Mouse (Mus musculus) mature B cell (primary cell): Measurements from ENCODE around the gene Snx29.
"Not testable (repeated sequence)": the region's sequence is repeated elsewhere in the genome, so short reads cannot be mapped to it uniquely, and the experiment has no call there.

Source experiments
- in situ Hi-C: fragments of 300-500 bp; cut with MboI; formaldehyde crosslinking; loops from 2 replicates; pipeline ENCODE4 v1.14.3; 2019

Gene Snx29

DNA sequence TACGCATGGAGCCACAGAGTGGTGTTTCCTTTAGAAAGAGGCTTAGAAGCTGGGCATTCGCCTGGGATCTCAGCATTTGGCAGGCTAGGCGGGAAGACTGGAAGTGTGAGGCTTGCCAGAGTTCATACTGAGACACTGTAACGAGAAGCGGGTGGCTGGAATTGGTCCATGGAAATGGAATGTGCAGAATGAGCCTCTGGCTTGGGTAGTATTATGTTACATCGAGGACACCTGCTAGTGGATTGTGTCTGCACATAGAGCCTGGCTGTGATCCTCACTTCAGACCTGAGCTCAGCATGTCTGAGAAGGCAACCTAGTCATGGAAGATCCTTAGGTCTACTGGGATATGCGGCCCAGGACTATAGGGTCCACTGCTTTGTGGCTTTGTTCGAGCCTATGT is 209.9 kb downstream of the Snx29 start:
- in situ Hi-C loops = no loop called here

DNA sequence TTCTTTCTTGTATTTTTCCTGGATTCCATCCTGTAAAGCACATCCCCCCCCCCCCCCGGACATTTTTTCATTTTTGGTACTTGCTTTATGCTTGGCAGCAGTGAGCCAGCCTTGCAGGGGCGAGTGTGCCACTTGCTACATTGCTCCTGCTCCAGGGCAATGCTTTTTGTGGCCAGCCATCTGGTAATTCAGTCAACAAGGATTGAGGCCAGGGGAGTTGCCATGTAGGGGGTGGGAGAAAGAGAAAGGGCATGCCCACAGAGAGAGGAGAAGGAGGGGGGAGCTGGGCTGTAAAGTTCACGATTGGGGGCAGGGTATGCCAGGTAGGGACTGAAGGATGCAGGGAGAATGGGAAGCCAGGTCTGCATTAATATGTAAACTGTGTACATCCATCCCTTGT is 210.7 kb downstream of the Snx29 start:
- in situ Hi-C loops = no loop called here

DNA sequence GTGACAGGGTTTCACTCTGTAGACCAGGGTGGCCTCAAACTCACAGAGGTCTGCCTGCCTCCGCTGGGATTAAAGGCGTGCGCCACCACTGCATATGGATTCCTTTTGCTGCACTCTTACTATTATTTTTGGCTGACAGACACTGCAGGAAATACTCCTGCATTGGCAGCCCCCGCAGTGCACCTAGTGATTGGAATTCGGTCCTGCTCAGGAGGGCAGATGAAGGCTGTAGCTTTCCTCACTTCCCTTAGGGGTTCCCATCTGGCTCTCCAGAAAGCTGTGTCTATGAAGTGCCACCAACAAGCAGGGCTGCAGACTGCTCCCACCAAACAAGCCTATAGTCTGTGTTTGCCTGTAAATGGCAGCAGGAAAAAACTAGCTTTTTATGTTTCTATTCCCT is 215.0 kb downstream of the Snx29 start:
- in situ Hi-C loops = no loop called here

DNA sequence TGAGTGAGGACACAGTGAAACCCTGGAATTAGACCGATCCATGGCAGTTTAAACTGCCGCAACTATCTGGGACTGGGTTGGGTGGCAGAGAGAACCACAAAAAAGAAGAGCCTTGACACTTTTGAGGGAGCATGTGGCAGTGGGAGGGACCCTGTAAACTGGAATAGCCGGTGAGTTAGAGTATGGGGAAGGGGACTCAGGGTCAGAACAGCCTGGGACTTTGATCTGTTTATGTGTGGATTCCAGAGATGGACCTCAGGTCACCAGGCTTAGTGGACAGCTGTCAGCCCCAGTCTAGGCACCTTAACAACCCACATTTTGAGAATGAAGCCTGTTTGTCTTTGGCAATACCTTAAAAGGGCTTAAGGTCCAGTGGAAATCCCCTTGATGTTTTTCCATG is 215.5 kb downstream of the Snx29 start:
- in situ Hi-C loops = no loop called here

DNA sequence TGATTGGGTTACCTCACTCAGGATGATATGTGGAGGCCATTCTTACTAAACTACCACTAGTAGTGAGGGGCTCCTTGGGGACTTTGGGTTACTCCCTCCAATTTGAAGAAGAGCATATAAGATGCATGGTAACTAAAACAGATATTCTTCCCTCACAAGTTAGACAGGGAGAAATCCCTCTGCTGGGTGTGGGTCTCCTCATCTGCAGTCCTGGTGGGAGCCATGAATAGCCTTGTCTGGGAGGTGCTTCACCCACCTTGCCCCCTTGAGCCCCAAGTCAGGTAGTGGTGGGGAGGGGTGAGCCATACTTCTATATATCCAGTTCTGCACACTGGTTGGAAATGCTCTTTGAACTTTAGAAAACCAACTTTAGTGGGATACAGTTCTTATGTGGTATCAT is 218.3 kb downstream of the Snx29 start:
- in situ Hi-C loops = no loop called here

DNA sequence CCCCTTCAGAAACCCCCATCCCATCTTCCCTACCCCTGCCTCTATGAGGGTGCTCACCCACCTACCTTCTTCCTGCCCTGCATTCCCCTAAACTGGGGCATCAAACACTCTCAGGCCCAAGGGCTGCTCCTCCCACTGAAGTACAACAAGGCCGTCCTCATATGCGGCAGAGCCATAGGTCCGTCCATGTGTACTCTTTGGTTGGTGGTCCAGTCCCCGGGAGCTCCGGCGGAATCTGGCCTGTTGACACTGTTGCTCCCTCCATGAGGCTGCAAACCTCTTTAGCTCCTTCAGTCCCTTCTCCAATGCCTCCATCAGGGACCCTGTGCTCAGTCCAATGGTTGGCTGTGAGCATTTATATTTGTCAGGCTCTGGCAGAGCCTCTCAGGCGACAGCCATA is 219.1 kb downstream of the Snx29 start:
- in situ Hi-C loops = no loop called here

DNA sequence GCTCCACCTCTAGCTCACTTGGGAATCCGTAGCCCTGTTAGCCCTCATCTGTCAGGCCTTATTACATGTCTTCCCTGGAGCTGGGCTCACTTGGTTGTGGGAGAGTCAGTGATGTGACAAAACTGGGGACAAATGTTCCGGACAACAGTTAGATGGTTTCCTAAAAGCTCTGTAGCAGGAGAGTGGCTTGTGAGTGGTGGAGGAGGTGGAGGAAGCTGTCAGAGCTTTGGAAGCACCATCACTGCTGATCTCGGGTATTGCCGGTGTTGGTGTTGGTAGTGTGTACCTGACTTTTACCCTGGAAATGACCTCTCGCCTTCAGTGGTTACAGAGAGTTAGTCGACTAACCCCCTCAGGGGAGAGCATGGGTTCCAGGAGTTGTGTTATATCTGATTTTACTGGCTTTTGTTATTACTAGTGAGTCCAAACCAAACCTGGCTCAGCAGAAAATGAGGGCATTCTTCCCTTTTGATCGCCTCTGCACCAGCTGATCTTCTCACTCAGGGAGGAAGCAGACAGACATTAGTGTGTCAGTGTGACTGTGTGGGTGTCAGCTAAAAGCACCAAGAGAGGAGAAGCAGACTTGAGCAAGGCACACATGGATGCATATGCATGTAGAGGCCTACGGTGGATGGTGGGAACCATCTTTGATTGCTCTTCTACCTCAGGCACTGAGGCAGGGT is 227.5 kb downstream of the Snx29 start:
- in situ Hi-C loops = no loop called here

DNA sequence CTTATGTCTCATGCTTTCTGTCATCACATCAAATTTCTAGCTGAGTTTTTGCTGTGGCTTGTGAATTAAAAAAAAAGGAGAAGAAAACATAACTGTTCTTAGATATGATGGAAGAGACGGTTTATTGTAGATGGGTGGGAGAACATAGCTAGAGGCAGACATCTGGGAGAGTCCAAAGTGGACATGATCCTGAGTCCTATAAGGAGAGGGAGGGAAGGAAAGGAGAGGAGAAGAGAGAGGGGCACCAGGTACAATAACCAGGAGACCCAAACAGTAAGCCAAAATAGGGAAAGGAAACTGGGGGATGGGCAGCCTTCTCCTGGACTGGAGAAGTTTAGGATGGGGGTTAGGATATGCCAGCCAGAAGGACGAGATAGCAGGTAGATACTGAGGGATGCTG is 239.0 kb downstream of the Snx29 start:
- in situ Hi-C loops = no loop called here

DNA sequence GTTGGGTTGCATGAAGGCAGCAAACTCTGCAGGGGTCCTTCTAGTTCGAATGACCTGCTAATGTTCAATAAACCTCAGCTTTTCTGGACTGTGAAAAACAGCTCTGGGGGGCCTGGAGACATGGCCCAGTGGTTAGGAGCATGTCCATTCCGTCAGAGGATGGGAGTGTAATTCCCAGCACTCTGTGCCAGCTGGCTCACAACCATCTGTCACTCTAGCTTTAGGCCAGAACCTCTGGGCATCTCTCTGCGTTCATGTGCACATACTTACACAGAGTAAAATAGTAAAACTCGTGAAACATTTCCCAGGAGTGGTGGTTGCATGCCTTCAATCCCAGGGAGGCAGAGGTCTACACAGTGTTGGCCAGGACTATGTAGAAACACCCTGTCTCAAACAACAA is 241.1 kb downstream of the Snx29 start:
- in situ Hi-C loops = no loop called here

DNA sequence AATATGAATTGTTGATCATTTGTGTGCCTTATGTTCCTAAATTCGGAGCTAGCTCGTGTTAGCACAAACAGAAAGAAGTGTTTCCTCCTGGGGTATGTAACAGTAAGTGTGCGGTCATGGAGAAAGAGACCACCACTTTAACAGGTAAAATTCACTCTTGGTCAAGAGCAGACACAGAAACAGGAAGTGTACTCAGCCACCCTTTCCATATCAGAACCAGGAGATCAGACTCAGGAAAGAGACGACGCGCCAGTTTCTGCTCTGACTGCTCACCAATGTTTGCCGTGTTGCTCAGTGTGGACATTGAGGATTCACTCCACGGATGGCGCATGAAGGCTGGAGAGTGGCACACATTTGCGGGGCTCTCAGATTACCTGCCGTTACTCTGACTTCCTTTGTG is 242.4 kb downstream of the Snx29 start:
- in situ Hi-C loops = no loop called here

DNA sequence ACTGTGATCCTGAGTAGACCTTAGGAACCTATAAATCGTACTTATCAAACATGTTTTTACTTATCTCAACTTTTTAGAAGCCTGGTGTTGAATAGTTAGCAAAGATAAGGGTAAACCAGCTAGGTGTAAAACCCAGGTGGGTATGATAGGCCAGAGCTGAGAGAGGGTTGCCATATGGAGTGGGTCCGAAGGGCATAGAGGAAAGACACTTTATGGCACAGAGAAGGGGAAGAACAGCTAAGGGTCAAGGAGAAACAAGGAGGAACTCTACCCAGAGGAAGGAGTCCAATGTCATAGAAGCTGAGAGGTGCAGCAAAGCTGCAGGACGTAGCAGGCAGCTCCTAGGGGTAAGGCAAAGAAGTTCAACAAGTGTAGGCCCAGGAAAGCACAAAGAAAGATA is 244.9 kb downstream of the Snx29 start:
- in situ Hi-C loops = no loop called here

DNA sequence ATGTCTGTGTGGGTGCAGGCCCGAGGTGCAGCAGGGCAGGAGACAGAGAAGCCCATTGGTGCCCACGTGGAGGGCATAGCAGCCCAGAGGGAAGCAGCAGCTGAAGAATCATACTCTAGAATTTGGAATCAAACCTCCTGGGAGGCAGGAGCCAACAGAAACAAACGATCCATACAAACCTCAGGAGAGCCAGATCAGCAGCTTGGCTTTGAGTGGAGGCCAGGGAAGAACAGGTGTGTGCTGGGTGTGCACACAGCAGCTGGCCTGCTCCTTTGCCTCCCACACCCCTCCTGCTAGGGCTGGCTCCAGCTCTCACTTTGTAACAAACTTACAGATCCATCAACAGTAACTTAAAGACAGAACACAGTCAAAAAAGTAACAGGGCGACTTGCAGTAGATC is 245.4 kb downstream of the Snx29 start:
- in situ Hi-C loops = no loop called here

DNA sequence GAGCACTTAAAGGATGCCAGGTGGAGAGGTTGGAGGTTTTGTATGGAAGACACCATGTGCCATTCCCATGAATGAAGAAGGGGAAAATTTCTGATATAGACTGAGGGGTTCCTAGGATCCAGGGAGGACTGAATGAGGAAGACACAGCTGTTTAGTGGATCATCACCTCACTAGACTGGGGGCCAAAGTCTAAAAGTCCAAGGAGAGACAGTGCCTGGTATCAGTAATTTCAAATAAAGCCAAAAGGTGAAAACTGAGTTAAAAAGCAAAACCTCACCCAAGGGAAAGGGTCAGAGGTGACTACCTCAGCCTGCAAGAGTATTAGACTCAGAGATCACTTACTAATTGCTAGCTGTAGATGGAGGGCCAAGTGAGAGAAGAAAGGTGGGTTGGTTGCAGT is 245.9 kb downstream of the Snx29 start:
- in situ Hi-C loops = no loop called here

DNA sequence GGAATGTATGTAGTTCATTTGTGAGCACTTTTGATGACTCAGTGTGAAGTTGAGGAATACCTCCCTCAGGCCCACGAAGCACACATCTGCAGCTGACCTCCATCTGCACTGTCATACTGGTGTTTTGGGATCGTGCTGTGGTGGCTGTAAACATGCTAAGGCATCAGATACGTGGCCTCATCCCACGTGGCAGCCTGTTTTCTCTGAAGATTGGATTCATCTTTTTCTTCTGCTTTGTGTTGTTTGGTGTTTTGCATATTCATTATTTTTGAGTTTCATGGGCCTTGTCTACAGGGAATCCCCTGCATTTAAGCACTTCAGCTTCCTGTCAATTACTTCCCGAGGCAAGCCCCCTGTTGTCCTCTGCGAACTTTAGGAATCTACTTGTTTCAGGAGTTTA is 246.4 kb downstream of the Snx29 start:
- in situ Hi-C loops = no loop called here

DNA sequence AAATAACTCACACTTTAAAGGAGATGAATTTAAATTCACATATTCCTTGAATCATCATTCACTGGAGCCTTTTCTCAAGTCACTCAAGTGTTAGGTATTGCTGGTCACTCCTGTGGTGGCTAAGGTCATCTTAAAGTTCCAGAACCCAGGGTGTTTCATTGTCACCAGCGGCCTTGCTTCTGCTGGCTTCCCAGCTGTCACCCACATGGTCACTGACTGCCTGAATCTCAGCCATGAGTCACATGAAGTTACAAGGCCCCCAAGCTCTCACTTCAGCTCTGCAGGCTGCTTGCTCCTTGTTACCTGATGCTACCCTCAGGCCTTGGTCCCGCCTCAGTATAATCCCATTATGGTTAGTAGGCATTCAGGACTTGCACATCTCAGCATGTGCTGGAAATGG is 247.4 kb downstream of the Snx29 start:
- in situ Hi-C loops = no loop called here

DNA sequence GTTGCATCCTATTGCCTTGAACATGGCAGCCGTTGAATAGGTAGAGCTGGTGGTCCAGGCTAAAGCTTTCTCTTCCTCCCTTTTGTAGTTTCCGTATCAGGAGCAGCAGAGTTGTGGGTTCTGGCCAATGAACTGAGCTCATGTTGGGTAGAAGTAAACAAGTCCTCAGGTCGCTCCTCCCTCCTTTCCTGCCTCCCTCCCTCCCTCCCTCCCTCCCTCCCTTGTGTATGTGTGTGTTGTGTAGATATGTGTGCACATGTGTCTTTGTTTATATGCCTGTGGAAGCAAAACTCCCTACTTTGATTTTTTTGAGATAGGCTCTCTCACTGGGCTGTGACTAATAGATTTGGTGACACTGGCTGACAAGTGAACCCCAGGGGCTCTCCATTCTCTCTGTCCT is 251.8 kb downstream of the Snx29 start:
- in situ Hi-C loops = no loop called here

DNA sequence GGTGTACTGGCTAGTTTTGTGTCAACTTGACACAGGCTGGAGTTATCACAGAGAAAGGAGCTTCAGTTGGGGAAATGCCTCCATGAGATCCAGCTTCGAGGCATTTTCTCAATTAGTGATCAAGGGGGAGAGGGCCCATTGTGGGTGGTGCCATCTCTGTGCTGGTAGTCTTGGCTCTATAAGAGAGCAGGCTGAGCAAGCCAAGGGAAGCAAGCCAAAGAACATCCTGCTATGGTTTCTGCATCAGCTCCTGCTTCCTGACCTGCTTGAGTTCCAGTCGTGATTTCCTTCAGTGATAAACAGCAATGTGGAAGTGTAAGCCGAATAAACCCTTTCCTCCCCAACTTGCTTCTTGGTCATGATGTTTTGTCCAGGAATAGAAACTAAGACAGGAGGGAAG is 253.0 kb downstream of the Snx29 start:
- in situ Hi-C loops = not testable (repeated sequence)

DNA sequence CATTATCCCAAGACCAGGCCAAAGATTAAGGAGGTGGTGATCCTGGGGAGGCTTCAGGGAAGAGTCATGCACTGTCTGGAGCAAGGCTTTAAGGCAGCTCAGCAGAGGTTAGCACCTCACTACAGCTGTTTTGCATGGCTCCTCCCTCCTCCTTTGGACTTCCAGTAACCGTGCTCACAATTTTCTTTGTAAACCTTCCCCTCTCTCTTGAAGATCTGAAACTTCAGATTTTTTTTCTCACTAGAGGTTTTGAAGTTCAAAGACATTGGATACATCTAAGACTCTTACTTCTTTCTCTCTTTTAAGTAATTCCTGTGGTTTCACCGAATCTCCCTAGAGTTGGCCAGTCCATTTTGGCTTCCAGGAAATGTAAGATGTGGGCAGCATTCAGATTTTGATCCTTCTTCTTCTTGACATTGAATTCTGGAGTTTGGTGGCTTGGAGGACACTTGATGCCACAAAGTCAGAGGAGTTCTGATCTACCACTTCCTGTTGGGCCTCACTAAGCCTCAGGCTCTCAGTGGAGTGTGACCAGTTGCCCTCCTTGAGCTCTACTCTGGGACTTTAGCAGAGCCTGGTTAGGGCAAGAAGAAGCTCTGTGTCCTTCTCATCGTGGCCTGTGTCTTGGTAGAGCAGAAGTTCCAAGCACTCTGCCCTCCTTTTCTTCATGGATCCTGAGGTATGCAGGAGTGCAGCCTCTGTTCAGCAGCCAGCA is 255.0 kb downstream of the Snx29 start:
- in situ Hi-C loops = no loop called here

DNA sequence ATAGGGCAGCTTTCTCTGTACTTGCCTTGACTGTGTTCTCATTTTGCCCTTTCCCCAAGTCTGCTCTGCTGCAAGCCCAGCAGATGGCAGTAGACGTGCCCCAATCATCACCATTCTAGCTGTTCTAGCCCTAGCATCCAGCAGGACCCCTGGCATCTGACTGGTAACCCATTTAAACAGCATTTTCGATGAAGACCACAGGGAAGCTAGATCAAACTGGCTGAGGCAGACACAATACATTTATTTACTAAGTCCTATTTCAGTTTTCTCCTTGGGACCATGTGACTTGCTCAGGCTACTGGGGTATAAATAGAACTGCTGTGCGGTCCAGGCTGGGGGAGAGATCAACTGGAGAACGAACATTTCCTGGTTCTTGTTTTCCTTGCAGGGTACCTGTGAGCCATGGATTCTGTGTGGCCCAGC is 257.0 kb downstream of the Snx29 start:
- in situ Hi-C loops = no loop called here

DNA sequence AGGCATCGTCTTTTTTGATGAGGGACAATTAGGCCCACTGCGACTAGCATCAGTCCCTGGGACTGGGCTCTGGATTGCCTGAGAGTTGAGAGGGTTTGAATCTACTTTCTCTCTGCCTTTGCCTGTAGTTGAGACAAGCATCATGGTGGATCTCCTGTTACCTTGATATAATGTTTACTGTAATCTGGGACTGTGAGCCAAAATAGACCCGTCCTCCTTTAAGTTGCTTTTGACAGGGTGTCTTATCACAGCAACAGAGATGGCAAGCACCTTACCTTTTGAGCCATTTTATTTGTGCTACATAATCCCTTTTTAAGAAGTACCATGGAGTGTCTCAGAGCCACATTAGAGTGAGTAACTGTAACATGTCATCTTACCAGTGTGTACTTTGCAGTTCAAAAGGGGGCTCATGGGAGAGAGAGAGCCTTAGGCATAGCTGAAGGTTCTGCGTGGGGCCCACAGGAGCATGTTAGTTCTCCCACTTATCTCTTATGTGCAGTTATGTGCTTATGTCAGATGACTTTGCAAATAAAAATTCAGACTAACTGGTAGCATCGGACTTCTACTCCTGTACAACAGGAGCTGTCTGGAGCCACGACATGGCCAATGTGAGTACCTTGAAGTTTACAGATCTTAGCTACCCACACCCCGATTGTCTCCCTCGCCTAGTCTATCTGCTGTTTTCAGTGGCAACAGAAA is 261.4 kb downstream of the Snx29 start:
- in situ Hi-C loops = no loop called here

DNA sequence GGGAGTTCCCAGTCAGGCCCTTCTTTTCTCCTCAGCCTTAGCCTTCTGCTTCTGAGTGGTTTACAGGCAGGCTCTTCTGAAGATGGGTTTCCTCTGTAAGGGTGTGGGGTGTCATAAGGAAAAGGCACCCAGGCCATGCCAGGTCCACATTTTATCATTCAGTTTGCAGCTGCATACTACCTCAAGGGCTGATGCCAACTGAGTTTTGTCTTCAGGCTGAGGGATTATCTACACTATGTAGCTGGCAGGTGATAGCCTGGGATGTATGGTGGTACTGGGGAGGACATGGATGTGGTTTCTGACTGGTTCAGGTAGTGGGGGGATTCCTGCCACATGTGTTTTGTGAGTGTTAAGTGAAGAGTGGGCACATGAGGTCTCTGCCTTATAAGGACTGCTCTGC is 266.0 kb downstream of the Snx29 start:
- in situ Hi-C loops = no loop called here

DNA sequence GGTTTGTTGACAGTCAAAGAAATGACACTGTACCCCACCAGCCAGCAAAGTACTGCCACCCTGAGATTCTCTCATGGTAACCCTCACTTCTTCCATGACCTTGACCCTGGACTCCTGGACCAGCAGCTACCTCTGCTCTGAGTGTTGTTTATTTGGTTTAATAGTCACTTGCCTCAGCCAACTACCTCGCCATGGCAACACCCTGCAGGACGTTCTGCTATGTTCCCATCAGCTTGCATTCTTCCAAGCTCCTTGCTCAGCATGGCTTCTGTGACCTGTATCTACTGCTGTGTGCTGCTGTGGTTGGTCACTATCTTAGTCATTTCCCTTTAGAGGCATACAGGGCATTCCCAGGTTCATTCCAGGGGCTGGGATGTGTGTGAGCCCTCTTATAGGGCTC is 266.6 kb downstream of the Snx29 start:
- in situ Hi-C loops = no loop called here
